Mouse (Mus musculus): ENCODE measurements at regions not wholly inside any gene's neighbourhood (a gene's known extent, or its start where the extent isn't known, plus 50 kb on each side); places are given as distances from the start of the nearest gene placed in this dataset.

GRCm38 (mm10) chr4:135069818-135070217, 50.6 kb upstream of the Runx3 start:
- DNase-seq: peak; percentile 46
- intact Hi-C loops (cut with DNase I; ENCODE audit: low total_unique reads): loop anchor here (10.0 kb wide), 2 partner anchors 125 to 135 kb away; no protein-coding TSS in a partner anchor
